Mouse (Mus musculus) intestine, embryonic 16.5 days (tissue): ENCODE data around the gene Slc38a6. TPM values are rescaled to one million over a fixed set of nuclear protein-coding genes. Genes with fewer than 3 reads are reported as not detected.

Experiments used
- ATAC-seq: fragments of 200-750 bp; cut with Nextera tagmentation; 2 replicates; pipeline ENCODE4 v1.8.0; 2017; ENCODE audit warnings: moderate TSS enrichment, moderate library complexity
- H3K27ac ChIP-seq: fragments of 300-500 bp; sonication (generic); 2 replicates; pipeline ENCODE4 v1.5.1; 2014; ENCODE audit warnings: mild to moderate bottlenecking, low read length
- H3K27me3 ChIP-seq: fragments of 300-500 bp; sonication (generic); replicated peaks from 2 replicates; pipeline ENCODE4 v1.6.1; 2014; ENCODE audit warnings: low read length, control low read depth, mixed read lengths; ENCODE audit not compliant: control insufficient read depth, insufficient read depth
- H3K36me3 ChIP-seq: fragments of 300-500 bp; sonication (generic); 2 replicates; pipeline ENCODE4 v1.6.1; 2014; ENCODE audit warnings: low read length, control low read depth; ENCODE audit not compliant: control insufficient read depth, insufficient read depth
- H3K4me1 ChIP-seq: fragments of 300-500 bp; sonication (generic); 2 replicates; pipeline ENCODE4 v1.6.1; 2014; ENCODE audit warnings: low read length, control low read depth, mixed read lengths; ENCODE audit not compliant: control insufficient read depth, insufficient read depth
- H3K4me2 ChIP-seq: fragments of 300-500 bp; sonication (generic); 2 replicates; pipeline ENCODE4 v1.6.1; 2014; ENCODE audit warnings: low read depth, low read length, control low read depth
- H3K4me3 ChIP-seq: fragments of 300-500 bp; sonication (generic); 2 replicates; pipeline ENCODE4 v1.5.1; 2014; ENCODE audit warnings: mild to moderate bottlenecking, low read length
- H3K9ac ChIP-seq: fragments of 300-500 bp; sonication (generic); 2 replicates; pipeline ENCODE4 v1.6.1; 2014; ENCODE audit warnings: low read depth, low read length
- H3K9me3 ChIP-seq: fragments of 300-500 bp; sonication (generic); 2 replicates; pipeline ENCODE4 v1.6.1; 2016; ENCODE audit warnings: low read length, control low read depth; ENCODE audit not compliant: control insufficient read depth
- WGBS: fragments of 180-500 bp; shearing (Covaris S2); extraction: QIAGEN DNeasy Blood & Tissue Kit; methylation state at CpG from one replicate; pipeline ENCODE4 v1.1.7; 2014; 5-methylcytosine and 5-hydroxymethylcytosine counted together
- polyA plus RNA-seq: library from polyadenylated mRNA; unstranded; fragments of >200 nt; fragmentation: Nextera tagmentation; extraction: Ambion mirVana; gene quantifications from 2 replicates; pipeline ENCODE4 v1.2.1, GENCODE M21; 2015

Gene Slc38a6
- polyA plus RNA-seq = 7.7 and 11.3 TPM in 2 replicates

GRCm38 (mm10) chr12:73286287-73287092, at the start of gene Slc38a6, which contains the start of gene Trmt5:
Gene Slc38a6, plus strand, starts transcription at chr12:73286779.
Gene Trmt5, minus strand, starts transcription at chr12:73286710.
- Histone ChIP-seq H3K9ac (peak within 1 kb of the TSS; percentile 86), H3K27me3 (no peaks in the 10 kb centered on the region), H3K4me1 (peaks cover 6% of the 10 kb centered on the region; the same call in 1 of the 2 replicates), H3K4me3 (peak within 1 kb of the TSS; percentile 82), H3K36me3 (no peaks in the 10 kb centered on the region), H3K9me3 (no peaks in the 10 kb centered on the region), H3K27ac (peak within 1 kb of the TSS; percentile 67), H3K4me2 (peak within 1 kb of the TSS; percentile 68)
- peak; percentile 96 for ATAC-seq
- under 1% methylated on average over 53 of the region's 53 CpGs for WGBS

GRCm38 (mm10) chr12:73241960-73242359, 44.6 kb upstream of the Slc38a6 start:
- peak; percentile 5; the same call in 1 of the 2 replicates for ATAC-seq
- Histone ChIP-seq H3K4me1 (0 out of 2 replicates have a peak, but pooled peaks cover 2% of the 10 kb centered on the region), H3K9ac (no peak overlapping the region), H3K4me3 (no peak overlapping the region), H3K27ac (no peak overlapping the region), H3K27me3 (no peaks in the 10 kb centered on the region), H3K4me2 (no peak overlapping the region), H3K9me3 (no peaks in the 10 kb centered on the region), H3K36me3 (no peaks in the 10 kb centered on the region)
- WGBS = 49% methylated on average over 10 of the region's 10 CpGs

- WGBS = 67% methylated on average over 5 of the region's 5 CpGs
- Histone ChIP-seq H3K9me3 (no peaks in the 10 kb centered on the region), H3K27me3 (no peaks in the 10 kb centered on the region), H3K4me3 (no peak overlapping the region), H3K36me3 (no peaks in the 10 kb centered on the region), H3K4me1 (0 out of 2 replicates have a peak, but pooled peaks cover 2% of the 10 kb centered on the region), H3K9ac (no peak overlapping the region), H3K27ac (no peak overlapping the region), H3K4me2 (no peak overlapping the region)
- ATAC-seq = no peak
Measured at GRCm38 (mm10) chr12:73245687-73246086, 40.9 kb upstream of the Slc38a6 start.

- H3K4me2 ChIP-seq = no peak overlapping the region
- H3K9me3 ChIP-seq = no peaks in the 10 kb centered on the region
- H3K4me1 ChIP-seq = no peaks in the 10 kb centered on the region
- no peaks in the 10 kb centered on the region for H3K27me3 ChIP-seq
- H3K9ac ChIP-seq = no peak overlapping the region
- WGBS = 72% methylated on average over 2 of the region's 2 CpGs
- no peak overlapping the region for H3K27ac ChIP-seq
- no peak overlapping the region for H3K4me3 ChIP-seq
- no peaks in the 10 kb centered on the region for H3K36me3 ChIP-seq
- ATAC-seq = no peak
Measured at GRCm38 (mm10) chr12:73255006-73255405, 31.6 kb upstream of the Slc38a6 start.

- no peak overlapping the region for H3K27ac ChIP-seq
- ATAC-seq = no peak
- no peaks in the 10 kb centered on the region for H3K9me3 ChIP-seq
- H3K4me3 ChIP-seq = no peak overlapping the region
- H3K9ac ChIP-seq = no peak overlapping the region
- H3K4me2 ChIP-seq = no peak overlapping the region
- H3K4me1 ChIP-seq = no peaks in the 10 kb centered on the region
- H3K27me3 ChIP-seq = no peaks in the 10 kb centered on the region
- WGBS = 97% methylated on average over 6 of the region's 6 CpGs
- no peaks in the 10 kb centered on the region for H3K36me3 ChIP-seq
Measured at GRCm38 (mm10) chr12:73259269-73259668, 27.3 kb upstream of the Slc38a6 start.

- H3K4me3 ChIP-seq = no peak overlapping the region
- 86% methylated on average over 1 of the region's 1 CpGs for WGBS
- no peak overlapping the region for H3K4me2 ChIP-seq
Measured at GRCm38 (mm10) chr12:73260339-73260738, 26.2 kb upstream of the Slc38a6 start.

GRCm38 (mm10) chr12:73265381-73265978, 21.1 kb upstream of the Slc38a6 start:
- no peak for ATAC-seq
- Histone ChIP-seq H3K27ac (no peak overlapping the region), H3K4me1 (no peaks in the 10 kb centered on the region), H3K4me3 (no peak overlapping the region), H3K4me2 (no peak overlapping the region), H3K36me3 (no peaks in the 10 kb centered on the region), H3K27me3 (no peaks in the 10 kb centered on the region), H3K9ac (no peak overlapping the region), H3K9me3 (no peaks in the 10 kb centered on the region)
- 77% methylated on average over 3 of the region's 3 CpGs for WGBS

More at GRCm38 (mm10) chr12:73260339-73260738, 26.2 kb upstream of the Slc38a6 start:
- ATAC-seq = no peak
- no peaks in the 10 kb centered on the region for H3K27me3 ChIP-seq
- H3K36me3 ChIP-seq = no peaks in the 10 kb centered on the region
- H3K9ac ChIP-seq = no peak overlapping the region
- H3K27ac ChIP-seq = no peak overlapping the region
- no peaks in the 10 kb centered on the region for H3K9me3 ChIP-seq
- no peaks in the 10 kb centered on the region for H3K4me1 ChIP-seq

GRCm38 (mm10) chr12:73266597-73266996, 20.0 kb upstream of the Slc38a6 start:
- H3K9ac ChIP-seq = no peak overlapping the region
- no peak overlapping the region for H3K27ac ChIP-seq
- no peaks in the 10 kb centered on the region for H3K9me3 ChIP-seq
- 82% methylated on average over 1 of the region's 1 CpGs for WGBS
- no peaks in the 10 kb centered on the region for H3K4me1 ChIP-seq
- no peak for ATAC-seq
- no peaks in the 10 kb centered on the region for H3K27me3 ChIP-seq
- no peak overlapping the region for H3K4me3 ChIP-seq
- H3K36me3 ChIP-seq = no peaks in the 10 kb centered on the region
- no peak overlapping the region for H3K4me2 ChIP-seq

- WGBS = 89% methylated on average over 1 of the region's 1 CpGs
- Histone ChIP-seq H3K27me3 (no peaks in the 10 kb centered on the region), H3K9me3 (no peaks in the 10 kb centered on the region), H3K4me1 (no peaks in the 10 kb centered on the region), H3K4me3 (no peak overlapping the region), H3K9ac (no peak overlapping the region), H3K27ac (no peak overlapping the region), H3K4me2 (no peak overlapping the region), H3K36me3 (no peaks in the 10 kb centered on the region)
- no peak for ATAC-seq
Measured at GRCm38 (mm10) chr12:73268497-73268896, 18.1 kb upstream of the Slc38a6 start.
